Mouse (Mus musculus): ENCODE measurements at regions not wholly inside any gene's neighbourhood (a gene's known extent, or its start where the extent isn't known, plus 50 kb on each side); places are given as distances from the start of the nearest gene placed in this dataset.
"Not testable (repeated sequence)": the region's sequence is repeated elsewhere in the genome, so short reads cannot be mapped to it uniquely, and the experiment has no call there.

GRCm38 (mm10) chr3:18295921-18296320 lies 347.7 kb downstream of the Cypt12 start:
- DNase-seq (ENCODE audit: low spot score), result no peak

GRCm38 (mm10) chr3:18298699-18299098 lies 350.5 kb downstream of the Cypt12 start:
- no peak for DNase-seq (ENCODE audit: low spot score)

GRCm38 (mm10) chr3:18299502-18299901 lies 351.3 kb downstream of the Cypt12 start:
- DNase-seq (ENCODE audit: low spot score), result no peak

GRCm38 (mm10) chr3:18319433-18319832 lies 371.2 kb downstream of the Cypt12 start:
- no peak for DNase-seq (ENCODE audit: low spot score)

- no peak for DNase-seq (ENCODE audit: low spot score)
Observed at GRCm38 (mm10) chr3:18333182-18333581, 385.0 kb downstream of the Cypt12 start.

GRCm38 (mm10) chr3:18339189-18339588 lies 391.0 kb downstream of the Cypt12 start:
- no peak for DNase-seq (ENCODE audit: low spot score)

- no peak for DNase-seq (ENCODE audit: low spot score)
Observed at GRCm38 (mm10) chr3:18341757-18342156, 393.5 kb downstream of the Cypt12 start.

- DNase-seq (ENCODE audit: low spot score), result no peak
Observed at GRCm38 (mm10) chr3:18378014-18379005, 430.1 kb downstream of the Cypt12 start.

GRCm38 (mm10) chr3:18421886-18422575 lies 473.8 kb downstream of the Cypt12 start:
- DNase-seq (ENCODE audit: low spot score), result no peak

GRCm38 (mm10) chr3:18428908-18429307 lies 480.7 kb downstream of the Cypt12 start:
- DNase-seq (ENCODE audit: low spot score), result no peak

GRCm38 (mm10) chr3:18438845-18439244 lies 490.6 kb downstream of the Cypt12 start:
- DNase-seq (ENCODE audit: low spot score), result no peak

- DNase-seq (ENCODE audit: low spot score), result no peak
Observed at GRCm38 (mm10) chr3:18452197-18452933, 504.2 kb downstream of the Cypt12 start.

- no peak for DNase-seq (ENCODE audit: low spot score)
Observed at GRCm38 (mm10) chr3:18453220-18453985, 505.2 kb downstream of the Cypt12 start.

GRCm38 (mm10) chr3:18453986-18454291 lies 505.7 kb downstream of the Cypt12 start:
- DNase-seq (ENCODE audit: low spot score), result no peak

- DNase-seq (ENCODE audit: low spot score), result not testable (repeated sequence)
Observed at GRCm38 (mm10) chr3:18454558-18455191, 506.5 kb downstream of the Cypt12 start.

- DNase-seq (ENCODE audit: low spot score), result no peak
Observed at GRCm38 (mm10) chr3:18456033-18456690, 508.0 kb downstream of the Cypt12 start.

- no peak for DNase-seq (ENCODE audit: low spot score)
Observed at GRCm38 (mm10) chr3:18460267-18460666, 512.1 kb downstream of the Cypt12 start.

GRCm38 (mm10) chr3:18471846-18472245 lies 523.6 kb downstream of the Cypt12 start:
- no peak for DNase-seq (ENCODE audit: low spot score)

- DNase-seq (ENCODE audit: low spot score), result no peak
Observed at GRCm38 (mm10) chr3:18479557-18479956, 531.3 kb downstream of the Cypt12 start.

- DNase-seq (ENCODE audit: low spot score), result no peak
Observed at GRCm38 (mm10) chr3:18482006-18482405, 533.8 kb downstream of the Cypt12 start.

- DNase-seq (ENCODE audit: low spot score), result no peak
Observed at GRCm38 (mm10) chr3:18488886-18489285, 540.7 kb downstream of the Cypt12 start.

Data from c-Kit-positive CD71-positive TER-119-positive erythroid progenitor cells, embryonic 14.5 days (primary cell).